Mouse (Mus musculus): ENCODE results near the gene Gm6993. TPM values are rescaled to one million over a fixed set of nuclear protein-coding genes. Genes with fewer than 3 reads are reported as not detected.

Gm6993 gene
- polyA plus RNA-seq, 1 experiment from 2014 or later = not detected

GRCm38 (mm10) chr12:31265722-31266431, 25.3 kb downstream of the Gm6993 start:
- ATAC-seq (ENCODE audit: insufficient read depth, low FRiP score) = peak; percentile 14; the same call in 1 of the 2 replicates
- H3K9me3 ChIP-seq (replicated peaks; ENCODE audit: control insufficient read depth, low read length) = no peaks in the 10 kb centered on the region

GRCm38 (mm10) chr12:31266686-31267085, 26.1 kb downstream of the Gm6993 start:
- Histone ChIP-seq H3K9me3 (replicated peaks; ENCODE audit: control insufficient read depth, low read length) (no peaks in the 10 kb centered on the region), H3K27me3 (ENCODE audit: control insufficient read depth, insufficient read depth, low read length) (no peaks in the 10 kb centered on the region), H3K9ac (ENCODE audit: low read length) (peak overlapping the region; percentile 91), H3K4me2 (ENCODE audit: low read depth, low read length) (peak overlapping the region; percentile 78), H3K36me3 (ENCODE audit: control insufficient read depth, insufficient read depth, low read length) (no peaks in the 10 kb centered on the region), H3K4me3 (replicated peaks; ENCODE audit: low read length) (peak overlapping the region; percentile 79), H3K27ac (ENCODE audit: low read length) (peak overlapping the region; percentile 91), H3K4me1 (ENCODE audit: control insufficient read depth, insufficient read depth, low read length) (peaks cover 39% of the 10 kb centered on the region)
- no peak for ATAC-seq (ENCODE audit: insufficient read depth, low FRiP score)
- 8% methylated on average over 15 of the region's 15 CpGs for WGBS

More at GRCm38 (mm10) chr12:31265722-31266431, 25.3 kb downstream of the Gm6993 start:
- Histone ChIP-seq H3K4me1 (ENCODE audit: control insufficient read depth, insufficient read depth, low read length) (peaks cover 34% of the 10 kb centered on the region), H3K27me3 (ENCODE audit: control insufficient read depth, insufficient read depth, low read length) (no peaks in the 10 kb centered on the region), H3K4me2 (ENCODE audit: low read depth, low read length) (peak overlapping the region; percentile 78), H3K27ac (ENCODE audit: low read length) (peak overlapping the region; percentile 91), H3K36me3 (ENCODE audit: control insufficient read depth, insufficient read depth, low read length) (no peaks in the 10 kb centered on the region), H3K9ac (ENCODE audit: low read length) (peak overlapping the region; percentile 91), H3K4me3 (replicated peaks; ENCODE audit: low read length) (peak overlapping the region; percentile 79)
- WGBS = under 1% methylated on average over 50 of the region's 50 CpGs

GRCm38 (mm10) chr12:31267363-31267762, 26.8 kb downstream of the Gm6993 start:
- Histone ChIP-seq H3K36me3 (ENCODE audit: control insufficient read depth, insufficient read depth, low read length) (0 out of 2 replicates have a peak, but pooled peaks cover 2% of the 10 kb centered on the region), H3K4me1 (ENCODE audit: control insufficient read depth, insufficient read depth, low read length) (peaks cover 40% of the 10 kb centered on the region), H3K9ac (ENCODE audit: low read length) (no peak overlapping the region), H3K27ac (ENCODE audit: low read length) (no peak overlapping the region), H3K27me3 (ENCODE audit: control insufficient read depth, insufficient read depth, low read length) (no peaks in the 10 kb centered on the region), H3K9me3 (replicated peaks; ENCODE audit: control insufficient read depth, low read length) (no peaks in the 10 kb centered on the region), H3K4me3 (replicated peaks; ENCODE audit: low read length) (peak overlapping the region; percentile 79), H3K4me2 (ENCODE audit: low read depth, low read length) (peak overlapping the region; percentile 78)
- ATAC-seq (ENCODE audit: insufficient read depth, low FRiP score) = no peak
- 29% methylated on average over 4 of the region's 4 CpGs for WGBS

GRCm38 (mm10) chr12:31268315-31268714, 27.7 kb downstream of the Gm6993 start:
- Histone ChIP-seq H3K27ac (ENCODE audit: low read length) (0 out of 2 replicates have a peak overlapping the region, but pooled peaks have one; percentile 20), H3K27me3 (ENCODE audit: control insufficient read depth, insufficient read depth, low read length) (no peaks in the 10 kb centered on the region), H3K4me3 (replicated peaks; ENCODE audit: low read length) (peak overlapping the region; percentile 79), H3K9me3 (replicated peaks; ENCODE audit: control insufficient read depth, low read length) (no peaks in the 10 kb centered on the region), H3K36me3 (ENCODE audit: control insufficient read depth, insufficient read depth, low read length) (peaks cover 11% of the 10 kb centered on the region), H3K9ac (ENCODE audit: low read length) (peak overlapping the region; percentile 9; the same call in 1 of the 2 replicates), H3K4me1 (ENCODE audit: control insufficient read depth, insufficient read depth, low read length) (peaks cover 47% of the 10 kb centered on the region), H3K4me2 (ENCODE audit: low read depth, low read length) (peak overlapping the region; percentile 78)
- 67% methylated on average over 3 of the region's 3 CpGs for WGBS
- no peak for ATAC-seq (ENCODE audit: insufficient read depth, low FRiP score)

- Histone ChIP-seq H3K36me3 (ENCODE audit: control insufficient read depth, insufficient read depth, low read length) (peaks cover 19% of the 10 kb centered on the region), H3K9ac (ENCODE audit: low read length) (peak overlapping the region; percentile 11; the same call in 1 of the 2 replicates), H3K4me1 (ENCODE audit: control insufficient read depth, insufficient read depth, low read length) (peaks cover 47% of the 10 kb centered on the region), H3K27me3 (ENCODE audit: control insufficient read depth, insufficient read depth, low read length) (no peaks in the 10 kb centered on the region), H3K4me2 (ENCODE audit: low read depth, low read length) (0 out of 2 replicates have a peak overlapping the region, but pooled peaks have one; percentile 11), H3K9me3 (replicated peaks; ENCODE audit: control insufficient read depth, low read length) (no peaks in the 10 kb centered on the region), H3K27ac (ENCODE audit: low read length) (peak overlapping the region; percentile 18; the same call in 1 of the 2 replicates), H3K4me3 (replicated peaks; ENCODE audit: low read length) (no peak overlapping the region)
- WGBS = 61% methylated on average over 12 of the region's 12 CpGs
- ATAC-seq (ENCODE audit: insufficient read depth, low FRiP score) = no peak
These were observed 28.5 kb downstream of the Gm6993 start for GRCm38 (mm10) chr12:31269020-31269597.

- WGBS = 73% methylated on average over 10 of the region's 10 CpGs
- H3K9me3 ChIP-seq (replicated peaks; ENCODE audit: control insufficient read depth, low read length) = no peaks in the 10 kb centered on the region
- peak overlapping the region; percentile 42; the same call in 1 of the 2 replicates for H3K9ac ChIP-seq (ENCODE audit: low read length)
- ATAC-seq (ENCODE audit: insufficient read depth, low FRiP score) = no peak
- H3K36me3 ChIP-seq (ENCODE audit: control insufficient read depth, insufficient read depth, low read length) = peaks cover 20% of the 10 kb centered on the region
- H3K4me1 ChIP-seq (ENCODE audit: control insufficient read depth, insufficient read depth, low read length) = peaks cover 53% of the 10 kb centered on the region
- peak overlapping the region; percentile 77 for H3K27ac ChIP-seq (ENCODE audit: low read length)
- H3K4me2 ChIP-seq (ENCODE audit: low read depth, low read length) = peak overlapping the region; percentile 31
- no peaks in the 10 kb centered on the region for H3K27me3 ChIP-seq (ENCODE audit: control insufficient read depth, insufficient read depth, low read length)
- peak overlapping the region; percentile 9; the same call in 1 of the 2 replicates for H3K4me3 ChIP-seq (replicated peaks; ENCODE audit: low read length)
These were observed 29.8 kb downstream of the Gm6993 start for GRCm38 (mm10) chr12:31270361-31270760.

- no peak for ATAC-seq (ENCODE audit: insufficient read depth, low FRiP score)
- peaks cover 20% of the 10 kb centered on the region for H3K36me3 ChIP-seq (ENCODE audit: control insufficient read depth, insufficient read depth, low read length)
- WGBS = 45% methylated on average over 5 of the region's 5 CpGs
- peak overlapping the region; percentile 77 for H3K27ac ChIP-seq (ENCODE audit: low read length)
- no peaks in the 10 kb centered on the region for H3K27me3 ChIP-seq (ENCODE audit: control insufficient read depth, insufficient read depth, low read length)
- H3K4me3 ChIP-seq (replicated peaks; ENCODE audit: low read length) = peak overlapping the region; percentile 9
- peaks cover 57% of the 10 kb centered on the region for H3K4me1 ChIP-seq (ENCODE audit: control insufficient read depth, insufficient read depth, low read length)
- H3K9me3 ChIP-seq (replicated peaks; ENCODE audit: control insufficient read depth, low read length) = no peaks in the 10 kb centered on the region
- H3K9ac ChIP-seq (ENCODE audit: low read length) = peak overlapping the region; percentile 42; the same call in 1 of the 2 replicates
- H3K4me2 ChIP-seq (ENCODE audit: low read depth, low read length) = peak overlapping the region; percentile 31
These were observed 30.2 kb downstream of the Gm6993 start for GRCm38 (mm10) chr12:31270776-31271175.

GRCm38 (mm10) chr12:31271361-31272011, 30.9 kb downstream of the Gm6993 start:
- ATAC-seq (ENCODE audit: insufficient read depth, low FRiP score) = peak; percentile 57
- peak overlapping the region; percentile 31 for H3K4me2 ChIP-seq (ENCODE audit: low read depth, low read length)
- peaks cover 20% of the 10 kb centered on the region for H3K36me3 ChIP-seq (ENCODE audit: control insufficient read depth, insufficient read depth, low read length)
- H3K27me3 ChIP-seq (ENCODE audit: control insufficient read depth, insufficient read depth, low read length) = no peaks in the 10 kb centered on the region
- H3K4me1 ChIP-seq (ENCODE audit: control insufficient read depth, insufficient read depth, low read length) = peaks cover 58% of the 10 kb centered on the region
- H3K9me3 ChIP-seq (replicated peaks; ENCODE audit: control insufficient read depth, low read length) = no peaks in the 10 kb centered on the region
- peak overlapping the region; percentile 77 for H3K27ac ChIP-seq (ENCODE audit: low read length)
- no peak overlapping the region; the same call in 1 of the 2 replicates for H3K9ac ChIP-seq (ENCODE audit: low read length)
- 12% methylated on average over 16 of the region's 16 CpGs for WGBS
- peak overlapping the region; percentile 17; the same call in 1 of the 2 replicates for H3K4me3 ChIP-seq (replicated peaks; ENCODE audit: low read length)
